Mouse (Mus musculus): Measurements from ENCODE around the gene Fggy.

DNA sequence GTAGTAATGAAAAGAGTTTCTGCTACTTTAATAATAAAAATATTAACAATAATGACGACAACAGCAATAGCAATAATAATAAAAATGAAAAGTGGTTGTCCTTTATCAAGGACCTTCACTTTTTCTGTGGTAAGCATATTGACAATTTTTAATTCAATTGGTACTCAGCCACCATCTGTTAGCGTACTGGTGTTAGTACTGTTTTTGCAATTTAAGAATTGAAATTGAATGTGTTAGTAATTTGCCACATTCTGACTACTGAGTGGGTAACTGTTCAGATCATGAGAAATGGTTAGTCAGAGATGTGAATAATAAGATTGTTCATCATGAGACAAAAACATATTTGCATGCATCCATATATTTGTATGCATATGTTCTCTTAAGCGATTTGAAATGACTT is 68.9 kb downstream of the Fggy start:
- no peak for TF ChIP-seq CTCF (IDR thresholded peaks at IDR 0.05; ENCODE audit: borderline replicate concordance, insufficient read depth, low read depth, low read length)
- no peak for TF ChIP-seq POLR2A (IDR thresholded peaks at IDR 0.05; ENCODE audit: borderline replicate concordance, insufficient read depth, low read length)
